In the genomic region with DNA sequence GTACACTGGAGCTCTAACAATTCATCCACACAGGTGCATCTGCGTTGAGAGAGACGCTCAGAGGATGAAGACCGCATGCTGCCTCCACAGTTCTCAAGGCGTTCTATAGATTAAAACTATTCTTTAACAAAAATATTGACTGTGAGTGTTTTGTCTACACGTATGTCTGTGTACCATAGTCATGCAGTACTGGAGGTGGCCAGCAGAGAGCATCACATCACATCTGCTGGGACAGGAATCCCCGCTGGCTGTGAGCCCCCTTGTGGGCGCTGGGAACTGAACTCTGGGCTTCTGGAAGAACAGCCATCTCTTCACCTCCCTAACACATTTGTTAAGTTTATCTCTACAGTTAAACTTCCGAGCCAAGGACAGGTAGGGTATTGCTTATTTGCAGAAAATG, we compare ENCODE assay signal across 1 mouse cellular context.
TF ChIP-seq lines count a peak whose summit lies in the region.

No protein-coding gene starts in this region.

TF ChIP-seq in CH12.LX, 34 proteins besides CTCF, POLR2A, EP300 and RAD21:
- TF ChIP-seq BHLHE40 (IDR thresholded peaks at IDR 0.05; ENCODE audit: low read depth, low read length): no peak
- no peak for TF ChIP-seq ELF1 (IDR thresholded peaks at IDR 0.05; ENCODE audit: low read depth, low read length)
- peak; percentile 41 for TF ChIP-seq SMC3 (IDR thresholded peaks at IDR 0.05; ENCODE audit: low read depth, low read length)
- TF ChIP-seq ZC3H11A (IDR thresholded peaks at IDR 0.05; ENCODE audit: low read depth, low read length): no peak
- no peak for TF ChIP-seq E2F4 (IDR thresholded peaks at IDR 0.05; ENCODE audit: insufficient replicate concordance, low read depth, low read length)
- no peak for TF ChIP-seq CHD1 (IDR thresholded peaks at IDR 0.05; ENCODE audit: low read depth, low read length)
